In the genomic region with DNA sequence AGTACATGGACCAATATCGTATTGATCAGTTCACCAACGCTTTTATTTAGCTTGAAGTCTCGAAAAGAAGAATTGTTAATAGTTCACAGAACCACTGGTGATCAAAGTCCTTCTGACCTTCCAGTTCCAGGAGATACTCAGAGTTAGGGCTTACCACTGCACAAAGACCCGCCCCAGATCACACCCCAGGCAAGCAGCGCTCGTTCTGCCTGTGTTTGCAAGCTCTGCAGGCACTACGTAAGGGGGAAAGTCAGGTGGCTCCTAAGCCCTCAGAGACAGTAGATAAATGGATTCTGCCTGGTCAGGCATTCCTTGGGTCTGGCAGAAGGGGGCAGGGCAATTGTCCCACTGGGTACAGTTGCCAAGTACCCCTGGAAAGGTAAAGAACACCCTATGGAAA, we compare ENCODE assay signal across 19 mouse cellular contexts. TPM values are rescaled to one million over a fixed set of nuclear protein-coding genes. Genes with fewer than 3 reads are reported as not detected.
"Had no signal": no experiment of that assay in that cellular context is flagged by ENCODE, and none has a peak within 500 bp of the region (broad histone marks: within the 10 kb centered on the region; RNA-seq: fewer than 3 reads in every experiment).

No protein-coding gene starts in this region.

- H3K9ac ChIP-seq: liver, postnatal 0 days; lung, embryonic 15.5 days; midbrain, embryonic 13.5 days; midbrain, embryonic 15.5 days; neural tube, embryonic 12.5 days had no signal

- H3K4me1 ChIP-seq: midbrain, embryonic 13.5 days; midbrain, embryonic 15.5 days had no signal

- H3K36me3 ChIP-seq: lung, embryonic 15.5 days; midbrain, embryonic 13.5 days; midbrain, embryonic 15.5 days; neural tube, embryonic 12.5 days had no signal

- ATAC-seq: liver, postnatal 0 days; lung, postnatal 0 days; midbrain, embryonic 13.5 days; midbrain, embryonic 15.5 days had no signal

- H3K4me2 ChIP-seq: lung, embryonic 15.5 days; midbrain, embryonic 11.5 days; midbrain, embryonic 13.5 days; midbrain, embryonic 15.5 days; neural tube, embryonic 12.5 days had no signal

- H3K27ac ChIP-seq: lung, embryonic 15.5 days; macrophage; midbrain, embryonic 13.5 days; midbrain, embryonic 15.5 days; neural tube, embryonic 12.5 days had no signal

- H3K27me3 ChIP-seq: lung, embryonic 15.5 days; megakaryocyte, embryonic 14.5 days; midbrain, embryonic 13.5 days; midbrain, embryonic 15.5 days; neural tube, embryonic 12.5 days had no signal

- DNase-seq: liver, postnatal 0 days; lung, adult 2 months; lung, postnatal 14 days; lung, postnatal 36 days; right cerebral cortex, postnatal 14 days; right cerebral cortex, postnatal 4 days; spleen, adult 18-20 months; thymus, adult 2 months; thymus, postnatal 25 days; thymus, postnatal 4 days had no signal

- H3K4me3 ChIP-seq: lung, embryonic 15.5 days; megakaryocyte, embryonic 14.5 days; midbrain, embryonic 13.5 days; midbrain, embryonic 15.5 days; neural tube, embryonic 12.5 days had no signal

- H3K9me3 ChIP-seq: lung, embryonic 15.5 days; megakaryocyte, embryonic 14.5 days; midbrain, embryonic 13.5 days; midbrain, embryonic 15.5 days; neural tube, embryonic 12.5 days had no signal

RNA-seq across cellular contexts. Expression of gene Rbp2, which starts 0.9 kb away (rescaled TPM):
- polyA plus RNA-seq: macrophage; midbrain, embryonic 13.5 days; testis, adult 2 months had no signal
